In the genomic region with DNA sequence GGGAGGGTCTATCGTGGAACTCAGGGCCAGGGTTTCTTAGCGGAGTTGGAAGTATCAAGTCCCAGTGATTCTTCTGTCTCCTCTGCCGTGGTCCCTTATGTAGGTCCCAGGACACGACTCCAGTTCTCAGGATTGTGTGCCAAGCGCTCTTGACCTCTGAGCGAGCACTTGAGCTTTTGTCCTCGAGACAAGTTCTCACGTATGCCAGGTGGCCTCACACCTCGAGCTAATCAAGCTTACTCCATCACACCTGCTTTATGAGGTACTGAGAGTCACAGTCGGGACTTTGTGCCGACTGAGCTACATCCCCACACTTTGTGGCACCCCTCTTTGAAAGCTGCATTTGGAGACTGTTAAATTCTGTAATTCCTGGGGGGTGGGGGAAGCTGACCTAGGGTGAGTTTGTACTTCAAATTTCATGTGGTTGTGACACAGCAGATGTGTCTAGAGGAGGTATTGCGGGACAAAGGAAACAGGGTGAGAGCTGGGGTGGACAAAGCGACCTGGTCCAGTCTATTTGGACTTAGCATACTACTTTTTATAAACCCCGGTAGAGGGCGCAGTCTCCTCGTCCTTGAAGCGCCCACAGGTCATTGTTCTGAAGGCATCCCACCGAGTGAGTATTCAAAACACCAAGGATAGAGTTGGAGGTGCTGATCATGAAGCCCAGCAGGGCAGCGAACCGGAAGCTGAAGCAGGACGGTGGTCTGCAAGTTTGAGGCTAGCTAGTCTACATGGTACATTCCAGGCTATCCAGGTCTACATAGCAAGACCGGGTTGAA, we compare ENCODE assay signal across 8 mouse cellular contexts. TPM values are rescaled to one million over a fixed set of nuclear protein-coding genes. Genes with fewer than 3 reads are reported as not detected.
DNase-seq lines count a peak whose midpoint lies in the region; ATAC-seq and TF ChIP-seq lines count a peak whose summit lies in the region.

No protein-coding gene starts in this region.

- no peaks in the 10 kb centered on the region for H3K9me3 ChIP-seq in forebrain, embryonic 10.5 days
- H3K9me3 ChIP-seq in midbrain, embryonic 10.5 days (replicated peaks): no peaks in the 10 kb centered on the region

- 42% methylated on average over 22 of the region's 22 CpGs for WGBS in forebrain, embryonic 10.5 days
- WGBS in midbrain, embryonic 10.5 days: 43% methylated on average over 22 of the region's 22 CpGs

- 0 out of 2 replicates have a peak, but pooled peaks cover 2% of the 10 kb centered on the region for H3K36me3 ChIP-seq in forebrain, embryonic 10.5 days (replicated peaks)
- H3K36me3 ChIP-seq in midbrain, embryonic 10.5 days: 0 out of 2 replicates have a peak, but pooled peaks cover 4% of the 10 kb centered on the region

- TF ChIP-seq POLR2A in brain, embryonic 14.5 days (IDR thresholded peaks at IDR 0.05; ENCODE audit: borderline replicate concordance, extremely low read depth, insufficient read depth, insufficient read length, poor library complexity, severe bottlenecking): no peak

- H3K4me3 ChIP-seq in forebrain, embryonic 10.5 days: peak overlapping the region; percentile 18; the same call in 1 of the 2 replicates
- no peak overlapping the region for H3K4me3 ChIP-seq in midbrain, embryonic 10.5 days

- intact Hi-C loops in left cerebral cortex, postnatal 4 days (cut with DNase I): no loop called here

- peak; percentile 55 to 65 for ATAC-seq in hematopoietic stem cell, adult 5-6 weeks (replicated peaks in 1 of 2; ENCODE audit: insufficient read depth in 1 of 2, low FRiP score in 2 of 2, low TSS enrichment in 1 of 2, low read depth in 1 of 2, poor library complexity in 2 of 2, severe bottlenecking in 2 of 2)

- H3K27ac ChIP-seq in forebrain, embryonic 10.5 days: peak overlapping the region; percentile 65
- H3K27ac ChIP-seq in midbrain, embryonic 10.5 days (replicated peaks): peak overlapping the region; percentile 29

- peak; percentile 59 for TF ChIP-seq CTCF in brain, embryonic 14.5 days (IDR thresholded peaks at IDR 0.05; ENCODE audit: borderline replicate concordance, extremely low read depth, insufficient read depth, insufficient read length)

- peaks cover 20% of the 10 kb centered on the region for H3K4me1 ChIP-seq in forebrain, embryonic 10.5 days
- H3K4me1 ChIP-seq in midbrain, embryonic 10.5 days: peaks cover 8% of the 10 kb centered on the region; the same call in 1 of the 2 replicates

- H3K27me3 ChIP-seq in forebrain, embryonic 10.5 days (ENCODE audit: poor library complexity, severe bottlenecking): no peaks in the 10 kb centered on the region
- no peaks in the 10 kb centered on the region for H3K27me3 ChIP-seq in midbrain, embryonic 10.5 days (ENCODE audit: low read depth, poor library complexity, severe bottlenecking)

- peak; percentile 61 for DNase-seq in layer of hippocampus, adult 11-12 months (ENCODE audit: low spot score)
- no peak for DNase-seq in layer of hippocampus, adult 9-11 months
- DNase-seq in brain, embryonic 14.5 days (ENCODE audit: low read depth): peak; percentile 83
- DNase-seq in forebrain, embryonic 10.5 days (ENCODE audit: extremely low spot score, low spot score): peak; percentile 63
- DNase-seq in left cerebral cortex, postnatal 4 days: peak; percentile 62
- DNase-seq in midbrain, embryonic 10.5 days (ENCODE audit: low spot score): peak; percentile 76
- peak; percentile 60 to 63 for DNase-seq in spleen, postnatal 36 days (ENCODE audit: low spot score in 2 of 2)

RNA-seq across cellular contexts. Expression of gene Mtmr12, which starts 8.2 kb away (rescaled TPM):
- 14.4 TPM in 2 replicates for polyA plus RNA-seq in brain, embryonic 14.5 days (2012; rRNA removed)
- polyA plus RNA-seq in forebrain, embryonic 10.5 days (2016; fragmentation: Nextera tagmentation; extraction: Ambion mirVana): 15.4 and 15.9 TPM in 2 replicates
- 22.9 and 30.6 TPM in 2 replicates for total RNA-seq in hematopoietic stem cell, adult 5-6 weeks (2017)
- 10 to 100 TPM; 15.5 to 16.1 TPM for total RNA-seq in left cerebral cortex, postnatal 4 days (2021)
- polyA plus RNA-seq in midbrain, embryonic 10.5 days (2016; fragmentation: Nextera tagmentation; extraction: Ambion mirVana): 18.0 and 18.7 TPM in 2 replicates
